Mouse (Mus musculus): ENCODE results near the gene Flt3l.
"Not testable (repeated sequence)": the region's sequence is repeated elsewhere in the genome, so short reads cannot be mapped to it uniquely, and the experiment has no call there.

Gene Flt3l

GRCm38 (mm10) chr7:45122561-45123185 lies 13.6 kb downstream of the Flt3l start:
- peak in 1 of 2 experiments; percentile 5 for DNase-seq

DNA sequence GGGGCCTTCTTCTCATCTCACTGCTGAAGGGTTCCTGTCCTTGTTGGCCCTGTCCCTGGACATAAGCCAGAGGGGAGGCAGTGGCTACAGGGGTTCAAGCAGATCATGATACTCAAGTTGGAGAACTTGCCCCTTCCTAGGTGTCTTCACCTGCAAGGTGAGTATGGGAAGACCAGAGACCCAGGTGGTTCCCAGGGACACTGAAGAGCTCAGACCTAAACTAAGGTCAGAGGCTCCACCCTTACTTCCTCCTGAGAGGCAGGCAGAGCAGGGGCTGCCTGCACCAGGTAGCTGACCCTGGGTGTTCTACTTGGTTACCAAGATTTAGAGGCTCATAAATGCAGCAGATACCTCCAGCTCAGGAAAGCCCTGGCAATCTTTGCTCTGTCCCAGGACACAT lies 14.3 kb downstream of the Flt3l start:
- peak; percentile 7 to 10 for DNase-seq

- peak; percentile 23 to 29 for DNase-seq
Measured at GRCm38 (mm10) chr7:45121404-45121803, 14.8 kb downstream of the Flt3l start.

DNA sequence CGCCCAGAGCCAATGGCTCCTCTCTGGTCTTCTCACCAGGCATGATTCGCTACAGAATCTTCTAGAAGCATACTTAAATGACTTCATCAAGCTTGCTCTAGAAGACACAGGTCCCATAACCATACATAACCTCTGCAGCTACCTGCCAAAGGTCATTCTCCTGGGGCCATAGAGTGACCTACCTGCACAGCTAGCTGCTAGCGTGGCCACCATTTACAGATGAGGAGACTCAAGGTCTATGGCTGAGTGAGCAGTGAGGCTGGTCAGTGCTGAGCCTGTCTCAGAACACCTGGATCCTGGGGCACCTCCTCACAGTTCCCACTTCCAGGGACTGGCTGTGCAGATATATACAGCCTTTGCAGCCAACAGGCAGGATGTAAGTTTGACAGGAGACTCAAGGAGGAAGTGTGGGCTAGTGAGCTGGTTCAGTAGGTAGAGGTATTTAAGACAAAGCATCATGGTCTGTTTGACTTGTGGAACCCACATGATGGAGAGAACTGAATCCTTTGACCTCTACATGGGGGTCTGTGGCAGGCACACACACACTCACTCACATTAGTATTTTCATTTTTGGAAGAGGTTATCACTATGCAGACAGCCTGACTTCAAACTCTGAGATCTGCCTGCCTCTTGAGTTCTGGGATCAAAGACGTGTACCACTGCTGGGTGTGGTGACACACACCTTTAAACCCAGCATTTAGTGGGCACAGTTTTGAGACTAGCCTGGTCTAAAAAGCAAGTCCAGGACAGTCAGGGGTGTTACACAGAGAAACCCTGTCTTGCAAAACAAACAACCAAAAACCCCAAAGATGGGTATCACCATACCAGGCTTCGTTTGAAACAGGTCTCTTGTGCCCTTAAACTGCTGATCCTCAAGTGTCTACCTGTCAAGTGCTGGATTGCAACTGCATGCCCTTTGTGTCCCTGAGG lies 16.2 kb downstream of the Flt3l start:
- no peak for DNase-seq

GRCm38 (mm10) chr7:45118336-45118735 lies 17.9 kb downstream of the Flt3l start:
- no peak for DNase-seq

DNA sequence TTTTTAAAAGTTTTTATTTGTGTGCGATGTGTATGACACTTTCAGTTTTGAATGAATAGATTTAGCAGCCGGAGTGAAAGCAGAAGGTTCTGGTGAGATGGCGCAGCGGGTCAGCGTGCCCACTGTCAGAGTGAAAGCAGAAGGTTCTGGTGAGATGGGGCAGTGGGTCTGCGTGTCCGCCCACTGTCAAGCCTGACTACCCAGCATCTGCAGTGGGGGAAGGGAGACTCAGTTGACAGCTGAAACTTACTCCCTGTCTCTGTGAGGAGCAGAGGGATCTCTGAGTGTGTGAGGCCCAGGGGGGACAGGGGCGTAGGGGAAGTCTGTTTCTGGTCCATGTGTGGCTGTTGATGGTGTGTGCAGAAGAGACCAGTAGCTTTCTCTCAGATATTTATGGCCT lies 18.7 kb downstream of the Flt3l start:
- DNase-seq, result peak in 1 of 2 experiments; percentile 7

DNA sequence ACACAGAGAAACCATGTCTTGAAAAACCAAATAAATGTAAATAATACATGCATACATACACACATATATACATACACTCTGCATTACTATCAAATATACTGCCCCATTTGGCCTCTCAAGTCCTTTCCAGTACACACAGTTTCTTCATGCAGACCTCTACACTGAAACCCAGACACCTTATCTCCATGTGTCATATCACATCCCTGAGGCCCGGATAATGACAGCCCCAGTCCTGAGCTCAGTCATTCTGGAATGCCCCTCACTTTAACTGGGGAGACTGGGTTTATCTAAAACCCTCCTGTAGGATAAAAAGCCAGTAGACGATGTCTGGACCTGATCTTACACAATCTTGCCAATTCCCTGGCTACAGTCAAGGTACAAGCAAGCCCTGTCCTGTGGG lies 22.8 kb downstream of the Flt3l start:
- no peak for DNase-seq

- DNase-seq, result no peak
Measured at GRCm38 (mm10) chr7:45112529-45112928, 23.7 kb downstream of the Flt3l start.

GRCm38 (mm10) chr7:45111940-45112339 lies 24.3 kb downstream of the Flt3l start:
- DNase-seq, result no peak

DNA sequence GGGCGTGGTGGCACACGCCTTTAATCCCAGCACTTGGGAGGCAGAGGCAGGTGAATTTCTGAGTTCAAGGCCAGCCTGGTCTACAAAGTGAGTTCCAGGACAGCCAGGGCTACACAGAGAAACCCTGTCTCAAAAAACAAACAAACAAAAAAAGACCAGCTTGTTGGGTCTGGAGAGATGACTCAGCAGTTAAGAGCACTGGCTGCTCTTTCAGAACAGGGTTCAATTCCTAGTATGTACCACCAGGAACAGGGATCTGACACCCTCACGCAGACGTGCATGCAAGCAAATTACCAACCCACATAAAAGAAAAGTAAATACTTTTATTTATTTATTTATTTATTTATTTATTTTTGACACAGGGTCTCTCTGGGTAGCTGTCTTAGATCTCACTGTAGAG lies 26.1 kb downstream of the Flt3l start:
- not testable (repeated sequence) for DNase-seq

DNA sequence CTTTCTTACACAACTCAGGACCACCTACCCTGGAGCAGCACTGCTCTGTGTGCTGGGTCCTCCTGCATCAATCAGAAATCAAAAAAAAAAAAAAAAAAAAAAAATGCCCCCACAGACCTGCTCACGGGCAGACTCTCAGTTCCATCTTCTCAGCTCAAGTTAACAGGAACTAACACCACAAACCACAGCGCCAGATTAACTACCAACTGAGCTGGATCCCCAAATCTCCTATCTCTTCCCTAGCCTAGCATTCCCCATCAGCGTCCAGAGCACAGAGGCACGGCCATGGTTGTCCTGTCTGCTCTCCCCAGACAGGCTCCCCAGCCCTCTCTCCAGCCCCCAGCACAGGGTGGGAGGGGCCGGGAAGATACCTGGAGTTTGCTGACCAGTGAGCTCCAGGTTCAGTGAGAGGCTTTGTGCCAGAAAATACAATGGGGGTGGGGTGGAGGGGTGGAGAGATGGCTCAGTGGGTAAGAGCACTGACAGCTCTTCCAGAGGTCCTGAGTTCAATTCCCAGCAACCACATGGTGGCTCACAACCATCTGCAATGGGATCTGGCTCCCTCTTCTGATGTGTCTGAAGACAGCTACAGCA lies 29.1 kb downstream of the Flt3l start:
- no peak for DNase-seq

DNA sequence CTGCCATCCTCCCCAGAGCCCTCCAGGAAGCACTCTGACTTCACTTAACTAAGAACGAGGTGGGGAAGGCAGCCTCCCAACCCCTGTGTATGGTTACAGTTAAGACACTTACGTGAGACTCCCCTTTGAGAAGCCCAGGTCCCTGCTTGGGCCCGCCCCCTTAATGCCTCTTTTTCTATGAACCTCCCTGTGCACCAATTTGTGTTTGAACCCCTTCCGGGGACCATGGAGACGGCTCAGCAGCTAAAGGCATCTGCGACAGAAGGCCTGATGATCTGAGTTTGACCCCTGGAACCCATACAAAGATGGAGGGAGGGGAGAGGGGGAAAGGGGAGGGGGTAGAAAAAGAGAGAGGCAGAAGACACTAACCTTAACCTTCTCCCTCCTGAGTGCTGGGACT lies 29.8 kb downstream of the Flt3l start:
- no peak for DNase-seq

DNA sequence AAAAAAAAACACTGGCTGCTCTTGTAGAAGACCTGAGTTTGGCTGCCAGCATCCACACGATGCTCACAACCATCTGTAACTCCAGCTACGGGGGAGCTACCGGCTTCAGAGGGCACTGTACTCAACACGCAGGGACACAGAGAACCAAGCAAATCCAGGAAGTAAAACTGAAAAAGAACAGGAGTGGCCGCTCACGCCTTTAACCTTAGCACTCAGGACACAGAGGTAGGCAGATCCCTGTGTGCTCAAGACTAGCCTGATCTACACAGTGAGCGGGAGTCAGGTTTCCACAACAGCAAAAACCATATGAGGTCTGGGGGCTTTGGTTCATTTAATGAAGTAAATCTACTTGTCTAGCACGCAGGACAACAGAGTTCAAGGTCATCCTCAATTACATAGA lies 30.7 kb downstream of the Flt3l start:
- no peak for DNase-seq

GRCm38 (mm10) chr7:45104941-45105340 lies 31.3 kb downstream of the Flt3l start:
- no peak for DNase-seq

DNA sequence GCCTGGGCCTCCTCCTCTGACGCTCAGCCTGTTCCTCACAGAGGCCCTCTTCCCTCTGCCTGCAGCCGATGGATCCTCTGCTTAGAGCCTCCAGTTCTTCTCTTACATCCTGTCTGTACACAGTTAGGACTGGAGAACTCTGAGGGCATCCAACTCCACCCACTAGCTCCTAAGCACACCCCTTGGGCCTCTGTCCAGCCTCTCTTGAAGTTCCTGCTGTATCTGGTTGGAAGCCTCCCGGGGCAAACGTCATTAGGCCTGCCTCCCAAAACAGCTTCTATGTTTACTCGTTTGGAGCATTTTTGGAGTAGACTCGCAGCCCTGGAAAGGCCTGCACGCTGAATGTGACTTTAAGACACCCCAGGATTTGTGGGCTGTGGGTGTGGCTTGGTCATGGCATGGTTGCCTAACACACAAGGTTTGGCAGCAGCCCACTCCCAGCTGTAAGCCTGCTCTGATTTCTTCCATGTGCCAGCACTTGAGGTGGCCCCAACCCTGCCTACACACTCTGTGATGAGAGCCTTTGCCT lies 32.5 kb downstream of the Flt3l start, which contains the start of gene Fcgrt:
Gene Fcgrt (minus strand): TSS at position 200 of the 529 bp plus-strand sequence.
- DNase-seq, result peak; percentile 82

DNA sequence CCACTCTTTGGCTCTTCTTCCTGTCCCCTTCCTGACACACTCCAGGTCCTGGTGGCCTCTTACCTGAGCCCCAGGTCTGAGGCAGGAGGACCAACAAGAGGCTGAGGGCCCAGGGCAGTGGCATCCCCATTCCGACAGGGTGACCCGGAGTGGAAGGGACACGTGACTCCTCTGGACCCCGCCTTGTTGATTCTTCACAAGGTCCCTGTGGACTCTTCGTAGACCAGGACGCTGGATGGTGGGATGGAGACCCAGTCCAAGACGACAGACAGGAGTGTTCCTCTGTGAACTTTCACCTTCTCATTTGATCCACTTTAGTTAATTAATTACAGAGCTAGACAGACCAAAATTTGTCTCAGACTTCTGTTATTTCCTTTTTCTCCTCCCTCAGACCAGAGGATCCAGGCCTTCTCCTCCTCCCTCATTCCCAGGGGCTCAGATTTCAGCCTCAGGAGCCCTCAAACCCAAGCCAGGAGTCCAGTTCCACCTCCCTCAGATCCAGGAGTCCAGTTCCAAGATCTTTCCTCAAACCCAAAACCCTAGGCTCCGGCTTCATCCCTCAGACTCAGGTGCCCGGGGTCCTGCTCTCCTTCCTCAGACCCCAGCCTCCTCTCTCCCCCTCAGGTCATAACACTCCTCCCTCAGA lies 33.2 kb downstream of the Flt3l start:
- DNase-seq, result no peak

GRCm38 (mm10) chr7:45102441-45102840 lies 33.8 kb downstream of the Flt3l start:
- no peak for DNase-seq

GRCm38 (mm10) chr7:45100046-45100445 lies 36.2 kb downstream of the Flt3l start:
- no peak for DNase-seq

DNA sequence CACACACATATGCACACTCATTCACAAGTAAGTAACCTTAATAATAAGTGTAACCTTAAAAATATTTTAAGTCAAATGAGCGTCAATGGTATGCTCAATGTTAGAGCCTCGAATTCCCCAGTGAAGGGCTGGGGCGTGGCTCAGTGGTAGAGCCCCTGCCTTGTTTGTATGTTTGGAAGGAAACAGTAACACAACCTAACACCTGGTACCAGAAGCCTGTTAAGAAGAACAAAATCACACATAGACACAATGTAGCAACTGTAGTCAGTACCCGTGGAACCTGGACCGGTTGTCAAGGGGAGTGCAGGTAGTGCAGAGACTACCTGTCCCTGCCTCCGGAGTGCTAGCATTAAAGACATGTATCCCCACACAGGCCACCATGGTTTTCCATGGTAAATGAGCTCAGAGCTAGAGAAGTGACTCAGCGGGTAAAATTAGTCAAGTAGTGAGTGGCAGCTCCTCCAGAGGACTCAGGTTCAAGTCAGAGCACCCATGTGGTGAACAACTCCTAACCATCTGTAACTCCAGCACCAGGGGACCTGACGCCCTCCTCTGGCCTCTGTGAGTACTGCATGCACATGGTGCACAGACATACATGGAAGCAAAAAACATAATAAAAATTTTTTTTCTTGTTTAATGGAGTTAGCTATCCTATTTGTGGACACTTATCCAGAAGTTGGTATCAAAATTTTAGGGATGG lies 37.5 kb downstream of the Flt3l start:
- DNase-seq, result no peak

DNA sequence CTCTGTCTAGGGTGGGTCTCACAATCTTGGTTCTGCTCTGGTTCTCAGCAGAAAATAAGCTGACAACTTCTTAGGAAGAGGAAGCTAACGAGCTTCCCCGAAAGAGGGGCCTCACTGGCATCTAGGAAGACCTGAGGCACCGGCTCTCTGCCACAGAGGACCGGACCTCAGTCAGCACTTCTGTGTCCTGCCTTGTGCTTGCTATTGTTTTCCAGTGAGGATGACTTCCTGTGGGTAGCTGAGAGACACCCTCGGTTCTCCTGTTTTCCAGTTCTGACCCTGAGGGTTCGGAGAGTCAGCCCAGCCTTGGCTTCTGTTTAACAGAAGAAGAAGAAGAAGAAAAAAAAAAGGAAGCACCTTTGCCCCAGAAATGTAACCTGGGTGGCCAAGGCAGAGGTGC lies 38.8 kb downstream of the Flt3l start:
- no peak for DNase-seq

DNA sequence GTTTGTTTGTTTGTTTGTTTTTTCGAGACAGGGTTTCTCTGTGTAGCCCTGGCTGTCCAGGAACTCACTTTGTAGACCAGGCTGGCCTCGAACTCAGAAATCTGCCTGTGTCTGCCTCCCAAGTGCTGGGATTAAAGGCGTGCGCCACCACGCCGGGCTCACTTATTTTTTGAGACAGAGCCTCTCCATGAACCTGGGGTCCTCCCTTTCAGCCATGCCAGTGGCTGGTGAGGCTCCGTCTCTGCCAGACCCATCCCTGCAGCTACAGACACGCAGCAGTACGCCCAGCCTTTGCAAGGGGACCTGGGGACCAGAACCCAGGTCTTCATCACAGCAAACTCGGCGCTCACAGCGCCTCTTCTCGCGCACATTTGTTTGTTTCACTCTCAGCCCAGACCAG lies 40.3 kb downstream of the Flt3l start:
- DNase-seq, result not testable (repeated sequence)

GRCm38 (mm10) chr7:45095367-45095766 lies 40.9 kb downstream of the Flt3l start:
- DNase-seq, result no peak
